9 mouse cellular contexts compared by ENCODE assay signal in genomic region chr13:111235719-111236166, GRCm38 (mm10). TPM values are rescaled to one million over a fixed set of nuclear protein-coding genes. Genes with fewer than 3 reads are reported as not detected.
DNase-seq lines count a peak whose midpoint lies in the region; ATAC-seq lines count a peak whose summit lies in the region.
"Had no signal": no experiment of that assay in that cellular context is flagged by ENCODE, and none has a peak within 500 bp of the region (broad histone marks: within the 10 kb centered on the region; RNA-seq: fewer than 3 reads in every experiment).

No protein-coding gene starts in this region.

- intact Hi-C loops in gastrocnemius, postnatal 14 days (cut with DNase I; ENCODE audit: low total_unique reads) = loop anchor here (5.0 kb wide), 1 partner anchor 853 kb away; no protein-coding TSS in a partner anchor

- 84% methylated on average over 6 of the region's 6 CpGs for WGBS in limb, embryonic 11.5 days

- H3K4me2 ChIP-seq in limb, embryonic 11.5 days (ENCODE audit: low read depth, severe bottlenecking) = no peak overlapping the region

- ATAC-seq in limb, embryonic 11.5 days (ENCODE audit: insufficient number of reproducible peaks, low FRiP score, low TSS enrichment, low read depth) = no peak

- H3K27ac ChIP-seq in limb, embryonic 11.5 days (replicated peaks; ENCODE audit: low read depth, low read length) = peak overlapping the region; percentile 53; the same call in 1 of the 2 replicates
- H3K27ac ChIP-seq: macrophage had no signal

- no peaks in the 10 kb centered on the region for H3K27me3 ChIP-seq in limb, embryonic 11.5 days (ENCODE audit: control insufficient read depth, insufficient read depth, low read length)

- no peak overlapping the region for H3K9ac ChIP-seq in limb, embryonic 11.5 days (ENCODE audit: low read length)

- H3K4me3 ChIP-seq in limb, embryonic 11.5 days (ENCODE audit: low read depth, low read length) = no peak overlapping the region

- H3K9me3 ChIP-seq in limb, embryonic 11.5 days (ENCODE audit: control insufficient read depth, low read length) = no peaks in the 10 kb centered on the region

- peak; percentile 27 for DNase-seq in kidney, postnatal 10 days
- DNase-seq in kidney, adult 11 months = no peak
- DNase-seq in cerebellum, adult 9-10 months = peak; percentile 45
- DNase-seq in gastrocnemius, postnatal 14 days = peak; percentile 14
- DNase-seq in limb, embryonic 11.5 days (ENCODE audit: low spot score) = no peak
- no peak for DNase-seq in spleen, postnatal 36 days (ENCODE audit: low spot score in 2 of 2)
- DNase-seq in thymus, adult 18-20 months = no peak
- no peak for DNase-seq in embryo, embryonic 10.5 days (ENCODE audit: low spot score)

- H3K36me3 ChIP-seq in limb, embryonic 11.5 days (ENCODE audit: control insufficient read depth, insufficient read depth, low read length) = no peaks in the 10 kb centered on the region

- peaks cover 10% of the 10 kb centered on the region; the same call in 1 of the 2 replicates for H3K4me1 ChIP-seq in limb, embryonic 11.5 days (ENCODE audit: control insufficient read depth, insufficient read depth, low read length)

RNA-seq across cellular contexts. Expression of gene Actbl2, which starts 19.1 kb away (rescaled TPM):
- not detected for total RNA-seq in gastrocnemius, postnatal 14 days (2021)
- polyA plus RNA-seq in limb, embryonic 11.5 days (2014; fragmentation: Nextera tagmentation; extraction: Ambion mirVana) = not detected in 2 replicates
- polyA plus RNA-seq: macrophage had no signal

Comparison
In these comparisons a context has a peak if more than half of its experiments do, and no peak if none do; other contexts are left out.
1. DNase-seq: peak in kidney, postnatal 10 days (single experiment), cerebellum, adult 9-10 months (single experiment) and gastrocnemius, postnatal 14 days (single experiment); none in kidney, adult 11 months (single experiment), limb, embryonic 11.5 days (single experiment), spleen, postnatal 36 days (0 of 2), thymus, adult 18-20 months (0 of 2) and embryo, embryonic 10.5 days (single experiment).